Mouse (Mus musculus): Measurements from ENCODE around the gene Gzmb. TPM values are rescaled to one million over a fixed set of nuclear protein-coding genes. Genes with fewer than 3 reads are reported as not detected.
A peak's percentile ranks its signal among the peaks of the same experiment; 100 is the strongest.
"Not testable (repeated sequence)": the region's sequence is repeated elsewhere in the genome, so short reads cannot be mapped to it uniquely, and the experiment has no call there.

Gzmb gene
- polyA plus RNA-seq (2014; fragmentation: Nextera tagmentation; extraction: Ambion mirVana), result not detected in 2 replicates

DNA sequence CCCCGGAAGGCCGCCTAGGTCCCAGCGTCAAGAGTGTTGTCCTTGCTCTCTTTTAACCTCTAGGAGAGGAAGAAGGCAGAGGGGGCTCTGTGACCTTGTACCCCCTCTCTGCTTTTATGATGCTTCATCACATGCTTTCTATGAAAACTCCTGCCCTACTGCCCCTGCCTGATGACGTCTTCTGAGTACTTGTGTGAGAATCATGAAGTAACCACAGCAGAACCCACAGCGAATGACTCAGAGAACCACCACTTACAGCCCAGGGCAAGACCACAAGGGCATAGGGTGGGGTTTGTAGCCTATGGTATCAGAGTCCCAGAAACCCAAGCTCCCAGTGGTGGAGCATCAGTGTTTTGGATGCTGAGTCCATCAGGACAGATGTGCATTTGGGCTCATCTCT, at the start of gene Gzmb:
Gene Gzmb (minus strand): TSS at position 108 of the 400 bp plus-strand sequence.
- DNase-seq (ENCODE audit: low spot score) (no peak), ATAC-seq (replicated peaks; ENCODE audit: insufficient number of reproducible peaks, low FRiP score, low TSS enrichment, low read depth) (no peak)
- no peaks in the 10 kb centered on the region for H3K9me3 ChIP-seq (replicated peaks; ENCODE audit: control insufficient read depth, low read length)
- no peak within 1 kb of the TSS for H3K4me3 ChIP-seq (ENCODE audit: low read depth, low read length)
- H3K27ac ChIP-seq (replicated peaks; ENCODE audit: low read depth, low read length), result no peak within 1 kb of the TSS
- H3K4me1 ChIP-seq (ENCODE audit: control insufficient read depth, insufficient read depth, low read length), result no peaks in the 10 kb centered on the region
- H3K4me2 ChIP-seq (ENCODE audit: low read depth, low read length), result no peak within 1 kb of the TSS
- H3K9ac ChIP-seq (replicated peaks; ENCODE audit: low read length), result no peak within 1 kb of the TSS
- 91% methylated on average over 5 of the region's 5 CpGs for WGBS
- no peaks in the 10 kb centered on the region for H3K27me3 ChIP-seq (ENCODE audit: control insufficient read depth, insufficient read depth, low read length)
- H3K36me3 ChIP-seq (replicated peaks; ENCODE audit: control insufficient read depth, insufficient read depth, low read depth, low read length), result no peaks in the 10 kb centered on the region

DNA sequence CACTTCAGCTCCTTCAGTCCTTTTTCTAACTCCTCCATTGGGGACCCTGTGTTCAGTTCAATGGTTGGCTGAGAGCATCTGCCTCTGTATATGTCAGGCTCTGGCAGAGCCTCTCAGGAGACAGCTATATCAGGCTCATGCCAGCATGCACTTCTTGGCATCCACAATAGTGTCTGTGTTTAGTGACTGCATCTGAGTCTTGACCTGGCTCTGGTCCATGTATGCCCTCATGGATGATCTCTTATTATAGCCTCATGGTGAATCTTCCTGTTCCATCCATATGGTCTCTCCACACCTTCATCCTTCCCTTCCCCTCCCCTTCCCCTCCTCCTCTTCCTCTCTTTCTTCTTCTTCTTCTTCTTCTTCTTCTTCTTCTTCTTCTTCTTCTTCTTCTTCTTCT, 49.7 kb upstream of the Gzmb start:
- ATAC-seq (replicated peaks; ENCODE audit: insufficient number of reproducible peaks, low FRiP score, low TSS enrichment, low read depth); H3K27me3 ChIP-seq (ENCODE audit: control insufficient read depth, insufficient read depth, low read length); H3K4me3 ChIP-seq (ENCODE audit: low read depth, low read length); H3K9ac ChIP-seq (replicated peaks; ENCODE audit: low read length); H3K4me2 ChIP-seq (ENCODE audit: low read depth, low read length); H3K4me1 ChIP-seq (ENCODE audit: control insufficient read depth, insufficient read depth, low read length); H3K27ac ChIP-seq (replicated peaks; ENCODE audit: low read depth, low read length); DNase-seq (ENCODE audit: low spot score); H3K9me3 ChIP-seq (replicated peaks; ENCODE audit: control insufficient read depth, low read length); H3K36me3 ChIP-seq (replicated peaks; ENCODE audit: control insufficient read depth, insufficient read depth, low read depth, low read length): not testable (repeated sequence)

DNA sequence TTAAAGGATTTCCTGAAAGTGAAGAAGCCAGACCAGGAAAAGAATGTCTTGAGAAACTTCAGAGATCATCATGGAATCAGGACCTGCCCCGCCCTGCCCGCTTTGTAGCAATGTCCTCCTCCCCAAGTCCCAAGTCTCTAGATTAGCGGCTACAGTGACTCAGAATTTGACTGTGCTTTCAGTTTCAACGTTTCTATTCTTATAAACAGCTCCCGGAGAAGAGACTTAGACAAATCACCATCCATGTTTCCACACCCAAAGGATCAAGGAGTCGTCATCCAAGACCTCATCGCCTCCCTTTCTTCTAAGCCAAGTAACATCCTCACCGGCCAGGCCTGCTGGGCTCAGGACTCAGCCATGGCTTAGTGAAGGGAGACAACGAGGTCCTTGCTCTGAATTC, 48.2 kb upstream of the Gzmb start:
- no peaks in the 10 kb centered on the region for H3K9me3 ChIP-seq (replicated peaks; ENCODE audit: control insufficient read depth, low read length)
- WGBS, result 87% methylated on average over 9 of the region's 9 CpGs

DNA sequence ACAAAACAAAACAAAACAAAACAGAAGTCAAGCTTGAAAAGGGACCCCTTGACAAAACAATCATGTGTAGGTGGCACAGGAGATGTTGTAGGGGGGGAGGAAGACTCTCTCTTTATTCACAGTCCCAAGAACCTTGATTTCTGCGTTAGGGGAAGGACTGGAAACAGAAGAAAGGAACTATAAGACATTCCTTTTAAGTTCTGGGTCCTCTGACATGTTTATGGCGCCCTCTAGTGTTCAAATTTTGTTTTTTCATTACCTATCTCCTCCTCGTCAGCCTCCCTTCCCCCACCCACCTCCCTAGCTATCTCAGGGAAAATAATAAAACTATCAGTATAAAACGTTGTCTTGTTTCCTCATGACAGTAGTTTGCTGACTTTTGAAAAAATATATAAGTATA, 42.1 kb upstream of the Gzmb start:
- Histone ChIP-seq H3K9ac (replicated peaks; ENCODE audit: low read length) (no peak overlapping the region), H3K27ac (replicated peaks; ENCODE audit: low read depth, low read length) (no peak overlapping the region), H3K9me3 (replicated peaks; ENCODE audit: control insufficient read depth, low read length) (no peaks in the 10 kb centered on the region), H3K4me2 (ENCODE audit: low read depth, low read length) (no peak overlapping the region), H3K27me3 (ENCODE audit: control insufficient read depth, insufficient read depth, low read length) (no peaks in the 10 kb centered on the region), H3K4me3 (ENCODE audit: low read depth, low read length) (no peak overlapping the region), H3K4me1 (ENCODE audit: control insufficient read depth, insufficient read depth, low read length) (no peaks in the 10 kb centered on the region), H3K36me3 (replicated peaks; ENCODE audit: control insufficient read depth, insufficient read depth, low read depth, low read length) (no peaks in the 10 kb centered on the region)
- ATAC-seq (replicated peaks; ENCODE audit: insufficient number of reproducible peaks, low FRiP score, low TSS enrichment, low read depth), result no peak
- 2% methylated on average over 4 of the region's 4 CpGs for WGBS
- DNase-seq (ENCODE audit: low spot score), result peak; percentile 93

More for the DNA sequence above, 48.2 kb upstream of the Gzmb start:
- ATAC-seq (replicated peaks; ENCODE audit: insufficient number of reproducible peaks, low FRiP score, low TSS enrichment, low read depth), result no peak
- no peaks in the 10 kb centered on the region for H3K27me3 ChIP-seq (ENCODE audit: control insufficient read depth, insufficient read depth, low read length)
- H3K4me3 ChIP-seq (ENCODE audit: low read depth, low read length), result no peak overlapping the region
- H3K27ac ChIP-seq (replicated peaks; ENCODE audit: low read depth, low read length), result no peak overlapping the region
- H3K36me3 ChIP-seq (replicated peaks; ENCODE audit: control insufficient read depth, insufficient read depth, low read depth, low read length), result no peaks in the 10 kb centered on the region
- DNase-seq (ENCODE audit: low spot score), result no peak
- no peak overlapping the region for H3K9ac ChIP-seq (replicated peaks; ENCODE audit: low read length)
- H3K4me2 ChIP-seq (ENCODE audit: low read depth, low read length), result no peak overlapping the region
- H3K4me1 ChIP-seq (ENCODE audit: control insufficient read depth, insufficient read depth, low read length), result no peaks in the 10 kb centered on the region

DNA sequence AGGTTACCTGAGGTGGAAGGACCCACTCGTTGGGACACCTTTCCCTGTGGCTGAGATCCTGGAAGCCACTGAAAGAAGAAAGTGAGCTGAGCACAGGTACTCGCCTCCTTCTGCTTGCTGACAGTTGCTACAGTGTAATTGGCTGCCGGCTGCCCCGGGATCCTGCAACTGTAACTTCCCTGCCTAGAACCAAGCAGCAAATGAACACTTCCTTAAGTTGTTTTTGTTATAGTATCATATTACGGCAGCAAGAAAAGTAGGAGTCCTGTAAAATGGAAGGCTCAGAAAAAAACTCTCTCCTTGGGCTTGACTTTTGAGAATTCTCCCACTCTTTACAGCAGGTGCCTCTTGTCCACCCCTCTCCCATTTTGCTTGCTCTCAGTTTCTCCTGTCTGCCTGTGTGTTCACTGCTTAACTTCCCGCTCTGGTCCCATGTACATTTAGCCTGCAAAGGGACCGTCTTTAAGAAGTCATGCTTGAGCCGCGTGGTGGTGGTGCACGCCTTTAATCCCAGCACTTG, 41.5 kb upstream of the Gzmb start:
- H3K27ac ChIP-seq (replicated peaks; ENCODE audit: low read depth, low read length), result no peak overlapping the region
- no peak overlapping the region for H3K9ac ChIP-seq (replicated peaks; ENCODE audit: low read length)
- 48% methylated on average over 10 of the region's 10 CpGs for WGBS
- DNase-seq (ENCODE audit: low spot score), result peak; percentile 20
- no peak for ATAC-seq (replicated peaks; ENCODE audit: insufficient number of reproducible peaks, low FRiP score, low TSS enrichment, low read depth)
- H3K4me2 ChIP-seq (ENCODE audit: low read depth, low read length), result no peak overlapping the region
- no peaks in the 10 kb centered on the region for H3K36me3 ChIP-seq (replicated peaks; ENCODE audit: control insufficient read depth, insufficient read depth, low read depth, low read length)
- H3K27me3 ChIP-seq (ENCODE audit: control insufficient read depth, insufficient read depth, low read length), result no peaks in the 10 kb centered on the region
- no peaks in the 10 kb centered on the region for H3K4me1 ChIP-seq (ENCODE audit: control insufficient read depth, insufficient read depth, low read length)
- H3K4me3 ChIP-seq (ENCODE audit: low read depth, low read length), result no peak overlapping the region
- H3K9me3 ChIP-seq (replicated peaks; ENCODE audit: control insufficient read depth, low read length), result no peaks in the 10 kb centered on the region

DNA sequence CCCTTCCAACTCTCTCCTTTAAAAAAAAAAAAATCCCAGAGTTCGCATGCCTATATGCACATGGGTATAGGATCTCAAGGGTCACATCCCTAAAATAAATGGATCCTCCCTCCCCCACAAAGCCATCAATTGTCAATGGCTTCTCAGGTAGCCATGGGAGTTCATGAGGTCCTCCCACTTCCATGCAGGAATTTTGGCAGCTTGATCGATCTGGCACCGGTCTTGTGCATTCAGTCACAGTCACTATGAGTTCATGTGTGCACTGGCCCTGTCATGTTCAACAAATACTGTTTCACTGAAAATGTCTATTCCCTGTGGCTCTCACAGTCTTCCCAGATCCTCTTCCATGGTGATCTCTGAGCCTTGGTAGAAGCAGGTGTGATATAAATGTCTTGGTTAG, 40.0 kb upstream of the Gzmb start:
- H3K36me3 ChIP-seq (replicated peaks; ENCODE audit: control insufficient read depth, insufficient read depth, low read depth, low read length), result no peaks in the 10 kb centered on the region
- H3K9me3 ChIP-seq (replicated peaks; ENCODE audit: control insufficient read depth, low read length), result no peaks in the 10 kb centered on the region
- H3K4me1 ChIP-seq (ENCODE audit: control insufficient read depth, insufficient read depth, low read length), result no peaks in the 10 kb centered on the region
- H3K4me3 ChIP-seq (ENCODE audit: low read depth, low read length), result no peak overlapping the region
- DNase-seq (ENCODE audit: low spot score), result no peak
- no peaks in the 10 kb centered on the region for H3K27me3 ChIP-seq (ENCODE audit: control insufficient read depth, insufficient read depth, low read length)
- ATAC-seq (replicated peaks; ENCODE audit: insufficient number of reproducible peaks, low FRiP score, low TSS enrichment, low read depth), result no peak
- no peak overlapping the region for H3K27ac ChIP-seq (replicated peaks; ENCODE audit: low read depth, low read length)
- no peak overlapping the region for H3K4me2 ChIP-seq (ENCODE audit: low read depth, low read length)
- 96% methylated on average over 3 of the region's 3 CpGs for WGBS
- H3K9ac ChIP-seq (replicated peaks; ENCODE audit: low read length), result no peak overlapping the region

DNA sequence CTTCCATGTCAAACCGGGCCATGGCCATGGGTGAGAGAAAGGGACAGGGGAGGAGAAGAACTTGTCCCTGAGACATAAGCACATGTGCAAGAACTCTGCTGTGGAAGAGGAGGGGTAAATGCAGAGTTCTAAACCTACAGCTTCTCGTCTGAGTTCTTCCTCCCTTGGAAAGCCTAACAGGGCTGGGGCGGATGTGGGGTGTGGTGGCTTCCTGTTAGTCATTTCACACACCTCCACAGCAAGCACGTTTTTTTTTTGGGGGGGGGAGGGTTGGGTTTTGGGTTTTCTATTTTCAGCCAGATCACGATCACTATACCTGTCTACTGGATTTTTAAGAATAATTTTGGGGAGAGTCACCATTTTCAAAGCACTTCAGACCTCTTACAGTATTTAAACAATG, 34.7 kb upstream of the Gzmb start:
- DNase-seq (ENCODE audit: low spot score) (no peak), ATAC-seq (replicated peaks; ENCODE audit: insufficient number of reproducible peaks, low FRiP score, low TSS enrichment, low read depth) (no peak)
- Histone ChIP-seq H3K9me3 (replicated peaks; ENCODE audit: control insufficient read depth, low read length) (no peaks in the 10 kb centered on the region), H3K4me3 (ENCODE audit: low read depth, low read length) (no peak overlapping the region), H3K4me2 (ENCODE audit: low read depth, low read length) (no peak overlapping the region), H3K36me3 (replicated peaks; ENCODE audit: control insufficient read depth, insufficient read depth, low read depth, low read length) (no peaks in the 10 kb centered on the region), H3K27ac (replicated peaks; ENCODE audit: low read depth, low read length) (no peak overlapping the region), H3K9ac (replicated peaks; ENCODE audit: low read length) (no peak overlapping the region), H3K4me1 (ENCODE audit: control insufficient read depth, insufficient read depth, low read length) (no peaks in the 10 kb centered on the region), H3K27me3 (ENCODE audit: control insufficient read depth, insufficient read depth, low read length) (no peaks in the 10 kb centered on the region)
- WGBS, result 69% methylated on average over 5 of the region's 5 CpGs

DNA sequence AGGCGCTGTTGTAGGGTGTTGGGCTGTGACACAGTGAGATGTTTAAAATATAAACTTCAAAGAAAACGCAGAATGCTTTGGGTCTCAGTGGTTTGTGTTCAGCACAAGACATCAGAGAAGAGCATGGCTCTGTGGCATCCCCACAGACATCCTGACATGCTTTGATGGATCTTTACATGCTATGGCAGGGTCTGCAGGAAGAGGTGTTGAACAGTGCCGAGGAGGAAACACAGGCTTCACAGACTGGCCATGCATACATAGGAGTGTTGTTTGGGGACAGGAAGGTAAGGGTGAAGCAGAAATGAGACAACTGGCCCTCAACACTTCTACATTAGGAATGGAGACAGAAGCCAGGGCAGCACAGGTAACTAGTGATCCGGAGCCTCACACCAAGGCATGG, 34.0 kb upstream of the Gzmb start:
- Histone ChIP-seq H3K4me3 (ENCODE audit: low read depth, low read length) (no peak overlapping the region), H3K4me2 (ENCODE audit: low read depth, low read length) (no peak overlapping the region), H3K27me3 (ENCODE audit: control insufficient read depth, insufficient read depth, low read length) (no peaks in the 10 kb centered on the region), H3K9me3 (replicated peaks; ENCODE audit: control insufficient read depth, low read length) (no peaks in the 10 kb centered on the region), H3K9ac (replicated peaks; ENCODE audit: low read length) (no peak overlapping the region), H3K36me3 (replicated peaks; ENCODE audit: control insufficient read depth, insufficient read depth, low read depth, low read length) (no peaks in the 10 kb centered on the region), H3K4me1 (ENCODE audit: control insufficient read depth, insufficient read depth, low read length) (no peaks in the 10 kb centered on the region), H3K27ac (replicated peaks; ENCODE audit: low read depth, low read length) (no peak overlapping the region)
- ATAC-seq (replicated peaks; ENCODE audit: insufficient number of reproducible peaks, low FRiP score, low TSS enrichment, low read depth) (no peak), DNase-seq (ENCODE audit: low spot score) (no peak)
- 88% methylated on average over 4 of the region's 4 CpGs for WGBS
